Mouse (Mus musculus) midbrain, embryonic 11.5 days (tissue): Measurements from ENCODE around the gene Crybb2. TPM values are rescaled to one million over a fixed set of nuclear protein-coding genes. Genes with fewer than 3 reads are reported as not detected.
A peak's percentile ranks its signal among the peaks of the same experiment; 100 is the strongest.

ENCODE experiments used
- ATAC-seq: fragments of 200-750 bp; cut with Nextera tagmentation; 2 replicates; pipeline ENCODE4 v1.8.0; 2017; ENCODE audit warnings: moderate TSS enrichment, moderate library complexity; ENCODE audit not compliant: low FRiP score
- DNase-seq: peaks from one replicate; pipeline ENCODE4 v3.0.0; 2015; ENCODE audit warnings: low spot score; ENCODE audit errors: missing footprints
- H3K27ac ChIP-seq: fragments of 300-500 bp; sonication (generic); 2 replicates; pipeline ENCODE4 v1.5.1; 2014; ENCODE audit warnings: low read depth, low read length
- H3K27me3 ChIP-seq: fragments of 300-500 bp; sonication (generic); 2 replicates; pipeline ENCODE4 v1.6.1; 2014; ENCODE audit warnings: mild to moderate bottlenecking, low read length, moderate library complexity, mixed read lengths; ENCODE audit not compliant: control insufficient read depth, insufficient read depth
- H3K36me3 ChIP-seq: fragments of 300-500 bp; sonication (generic); 2 replicates; pipeline ENCODE4 v1.6.1; 2014; ENCODE audit warnings: mild to moderate bottlenecking, low read length, moderate library complexity, mixed read lengths; ENCODE audit not compliant: control insufficient read depth, insufficient read depth
- H3K4me1 ChIP-seq: fragments of 300-500 bp; sonication (generic); 2 replicates; pipeline ENCODE4 v1.6.1; 2014; ENCODE audit warnings: low read length; ENCODE audit not compliant: control insufficient read depth, insufficient read depth
- H3K4me2 ChIP-seq: fragments of 300-500 bp; sonication (generic); 2 replicates; pipeline ENCODE4 v1.6.1; 2014; ENCODE audit warnings: mild to moderate bottlenecking, moderate library complexity
- H3K4me3 ChIP-seq: fragments of 300-500 bp; sonication (generic); 2 replicates; pipeline ENCODE4 v1.5.1; 2014; ENCODE audit warnings: low read depth, low read length
- H3K9ac ChIP-seq: fragments of 300-500 bp; sonication (generic); 2 replicates; pipeline ENCODE4 v1.6.1; 2014; ENCODE audit warnings: low read length
- H3K9me3 ChIP-seq: fragments of 300-500 bp; sonication (generic); 2 replicates; pipeline ENCODE4 v1.6.1; 2016; ENCODE audit warnings: low read length; ENCODE audit not compliant: control insufficient read depth
- WGBS: fragments of 180-500 bp; shearing (Covaris S2); extraction: QIAGEN DNeasy Blood & Tissue Kit; methylation state at CpG from one replicate; pipeline ENCODE4 v1.1.7; 2014; 5-methylcytosine and 5-hydroxymethylcytosine counted together
- polyA plus RNA-seq: library from polyadenylated mRNA; unstranded; fragments of >200 nt; fragmentation: Nextera tagmentation; extraction: Ambion mirVana; gene quantifications from 2 replicates; pipeline ENCODE4 v1.2.1, GENCODE M21; 2014

Gene Crybb2
- polyA plus RNA-seq, 1 experiment from 2014 or later: not detected

GRCm38 (mm10) chr5:113014111-113014807 is 55.7 kb downstream of the Crybb2 start:
- DNase-seq (peak; percentile 81), ATAC-seq (peak; percentile 12; the same call in 1 of the 2 replicates)
- Histone ChIP-seq H3K27me3 (peaks cover 6% of the 10 kb centered on the region; the same call in 1 of the 2 replicates), H3K36me3 (no peaks in the 10 kb centered on the region), H3K27ac (no peak overlapping the region), H3K9ac (peak overlapping the region; percentile 68), H3K9me3 (no peaks in the 10 kb centered on the region), H3K4me1 (peaks cover 4% of the 10 kb centered on the region; the same call in 1 of the 2 replicates), H3K4me2 (peak overlapping the region; percentile 66), H3K4me3 (peak overlapping the region; percentile 54)
- WGBS: 67% methylated on average over 16 of the region's 16 CpGs

DNA sequence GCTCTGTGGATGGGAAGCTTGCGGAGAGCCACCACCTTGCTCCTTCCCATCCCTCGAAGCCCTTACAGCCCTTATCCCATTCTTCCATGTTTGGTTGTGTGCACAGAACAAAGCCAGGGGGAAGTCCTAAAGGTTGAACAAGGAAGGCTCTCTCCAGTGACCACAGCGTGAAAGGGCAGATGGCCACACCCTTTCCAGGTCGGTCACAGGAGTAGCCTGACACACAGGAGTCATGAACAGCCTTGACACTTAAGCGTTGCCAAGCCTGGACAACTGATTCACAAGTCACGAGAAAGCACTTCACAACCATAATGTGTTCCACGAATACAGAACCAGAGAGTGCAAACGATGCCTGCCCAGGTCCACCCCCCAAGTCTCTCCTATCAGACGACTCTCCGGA is 58.0 kb downstream of the Crybb2 start:
- WGBS: 92% methylated on average over 10 of the region's 10 CpGs
- DNase-seq (no peak), ATAC-seq (no peak)
- Histone ChIP-seq H3K36me3 (no peaks in the 10 kb centered on the region), H3K4me2 (no peak overlapping the region), H3K9me3 (no peaks in the 10 kb centered on the region), H3K27ac (no peak overlapping the region), H3K4me1 (peaks cover 4% of the 10 kb centered on the region; the same call in 1 of the 2 replicates), H3K27me3 (peaks cover 6% of the 10 kb centered on the region; the same call in 1 of the 2 replicates), H3K9ac (no peak overlapping the region), H3K4me3 (no peak overlapping the region)

DNA sequence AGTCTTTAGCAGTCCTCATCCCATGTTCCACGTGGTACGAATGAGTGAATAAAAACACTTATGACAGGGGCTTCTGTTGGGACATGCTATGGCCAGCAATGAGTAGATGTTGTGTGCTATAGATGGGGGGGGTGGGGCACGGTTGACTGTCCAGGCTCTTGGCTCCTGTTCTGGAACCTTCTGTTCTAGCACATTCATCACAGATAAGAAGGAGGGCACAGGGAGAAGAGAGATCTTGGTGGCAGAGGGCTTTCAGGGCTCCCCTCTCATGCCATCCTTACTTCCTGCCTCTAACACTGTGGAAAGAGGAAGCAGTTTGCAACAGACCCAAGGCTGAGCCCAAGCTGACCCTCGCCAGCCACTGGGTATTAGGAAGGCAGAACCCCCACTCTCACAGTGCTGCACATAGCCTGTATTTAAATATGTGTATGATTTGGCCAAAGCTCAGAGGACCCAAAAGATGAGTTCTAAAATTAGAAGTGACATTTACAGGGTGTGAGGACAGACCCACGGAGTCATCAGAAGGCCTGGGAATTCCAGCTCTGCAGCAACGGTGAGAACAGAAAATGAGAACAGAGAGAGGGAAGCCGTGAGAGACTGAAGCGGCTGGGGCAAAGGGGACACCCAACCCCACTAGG is 60.6 kb downstream of the Crybb2 start:
- Histone ChIP-seq H3K4me2 (no peak overlapping the region), H3K4me1 (no peaks in the 10 kb centered on the region; the same call in 1 of the 2 replicates), H3K36me3 (no peaks in the 10 kb centered on the region), H3K27ac (no peak overlapping the region), H3K9ac (no peak overlapping the region), H3K9me3 (no peaks in the 10 kb centered on the region), H3K4me3 (no peak overlapping the region), H3K27me3 (peaks cover 3% of the 10 kb centered on the region; the same call in 1 of the 2 replicates)
- 89% methylated on average over 8 of the region's 8 CpGs for WGBS
- DNase-seq (no peak), ATAC-seq (no peak)

DNA sequence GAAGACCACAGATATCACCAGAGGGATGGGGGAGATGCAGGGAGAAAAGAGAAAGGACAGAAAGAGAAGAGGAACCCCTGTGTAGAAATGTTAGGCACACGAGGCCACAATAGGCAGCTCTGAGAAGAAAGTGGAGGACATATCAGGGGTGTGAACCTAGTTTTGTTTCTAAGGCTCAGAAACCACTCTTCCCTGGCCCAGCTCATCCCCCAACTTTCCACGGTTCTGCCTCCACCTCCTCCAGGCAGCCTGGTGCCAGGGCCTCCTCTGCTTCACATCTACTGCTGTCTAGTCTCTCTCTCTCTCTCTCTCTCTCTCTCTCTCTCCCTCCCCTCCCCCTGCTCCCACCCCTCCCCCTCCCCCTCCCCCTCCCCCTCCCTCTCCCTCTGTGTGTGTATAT is 61.4 kb downstream of the Crybb2 start:
- H3K27ac ChIP-seq: no peak overlapping the region
- DNase-seq (no peak), ATAC-seq (no peak)
- H3K4me1 ChIP-seq: no peaks in the 10 kb centered on the region
- 86% methylated on average over 2 of the region's 2 CpGs for WGBS
- no peak overlapping the region for H3K9ac ChIP-seq
- no peaks in the 10 kb centered on the region for H3K9me3 ChIP-seq
- no peak overlapping the region for H3K4me2 ChIP-seq
- no peaks in the 10 kb centered on the region for H3K27me3 ChIP-seq
- H3K4me3 ChIP-seq: no peak overlapping the region
- H3K36me3 ChIP-seq: no peaks in the 10 kb centered on the region

Other genes starting within 250 kb of the Crybb2 start
- 0.41 and 0.48 TPM in 2 replicates for gene Myo18b, start 173.8 kb downstream of the Crybb2 start, polyA plus RNA-seq
- 4.2 and 4.6 TPM in 2 replicates for gene Grk3, start 54.3 kb downstream of the Crybb2 start, polyA plus RNA-seq
- 0.18 TPM in 1 of 2 replicates, not detected in the other for gene Crybb3, start 11.5 kb upstream of the Crybb2 start, polyA plus RNA-seq
- 0.98 and 1.2 TPM in 2 replicates for gene 2900026A02Rik, start 151.1 kb upstream of the Crybb2 start, polyA plus RNA-seq
- gene Tmem211, start 156.8 kb upstream of the Crybb2 start, polyA plus RNA-seq: 0.16 TPM in 1 of 2 replicates, not detected in the other
- gene Sgsm1, start 240.7 kb upstream of the Crybb2 start, polyA plus RNA-seq: 10.8 TPM in 2 replicates